Mouse (Mus musculus) hindbrain, embryonic 16.5 days (tissue): ENCODE results near the gene H1foo. TPM values are rescaled to one million over a fixed set of nuclear protein-coding genes. Genes with fewer than 3 reads are reported as not detected.

ENCODE experiments used
- ATAC-seq: fragments of 200-750 bp; cut with Nextera tagmentation; 2 replicates; pipeline ENCODE4 v1.8.0; 2017; ENCODE audit warnings: moderate TSS enrichment, moderate library complexity
- H3K27ac ChIP-seq: fragments of 300-500 bp; sonication (generic); 2 replicates; pipeline ENCODE4 v1.5.1; 2014; ENCODE audit warnings: low read depth, mild to moderate bottlenecking, control low read depth, low read length, moderate library complexity
- H3K27me3 ChIP-seq: fragments of 300-500 bp; sonication (generic); replicated peaks from 2 replicates; pipeline ENCODE4 v1.6.1; 2014; ENCODE audit warnings: low read length; ENCODE audit not compliant: control insufficient read depth, insufficient read depth
- H3K36me3 ChIP-seq: fragments of 300-500 bp; sonication (generic); 2 replicates; pipeline ENCODE4 v1.6.1; 2014; ENCODE audit warnings: mild to moderate bottlenecking, low read length, moderate library complexity, mixed read lengths; ENCODE audit not compliant: control insufficient read depth, insufficient read depth
- H3K4me1 ChIP-seq: fragments of 300-500 bp; sonication (generic); 2 replicates; pipeline ENCODE4 v1.6.1; 2014; ENCODE audit warnings: low read depth, low read length; ENCODE audit not compliant: control insufficient read depth, insufficient read depth
- H3K4me2 ChIP-seq: fragments of 300-500 bp; sonication (generic); 2 replicates; pipeline ENCODE4 v1.6.1; 2014; ENCODE audit warnings: mild to moderate bottlenecking, low read length, control low read depth, moderate library complexity
- H3K4me3 ChIP-seq: fragments of 300-500 bp; sonication (generic); 2 replicates; pipeline ENCODE4 v1.5.1; 2014; ENCODE audit warnings: mild to moderate bottlenecking, low read length, control low read depth, moderate library complexity
- H3K9ac ChIP-seq: fragments of 300-500 bp; sonication (generic); 2 replicates; pipeline ENCODE4 v1.6.1; 2014; ENCODE audit warnings: low read depth, mild to moderate bottlenecking, control low read depth, low read length, moderate library complexity
- H3K9me3 ChIP-seq: fragments of 300-500 bp; sonication (generic); 2 replicates; pipeline ENCODE4 v1.6.1; 2014; ENCODE audit warnings: mild to moderate bottlenecking, low read length, moderate library complexity; ENCODE audit not compliant: control insufficient read depth
- WGBS: fragments of 180-500 bp; shearing (Covaris S2); extraction: QIAGEN DNeasy Blood & Tissue Kit; methylation state at CpG from one replicate; pipeline ENCODE4 v1.1.7; 2014; 5-methylcytosine and 5-hydroxymethylcytosine counted together
- polyA plus RNA-seq: library from polyadenylated mRNA; unstranded; fragments of >200 nt; fragmentation: Nextera tagmentation; extraction: Ambion mirVana; gene quantifications from 2 replicates; pipeline ENCODE4 v1.2.1, GENCODE M21; 2015

H1foo gene
- polyA plus RNA-seq, 1 experiment from 2014 or later: not detected

- no peak for ATAC-seq
- Histone ChIP-seq H3K9ac (no peak overlapping the region), H3K36me3 (no peaks in the 10 kb centered on the region), H3K9me3 (no peaks in the 10 kb centered on the region), H3K4me2 (no peak overlapping the region), H3K4me3 (no peak overlapping the region), H3K27ac (no peak overlapping the region), H3K27me3 (peaks cover 11% of the 10 kb centered on the region), H3K4me1 (peaks cover 6% of the 10 kb centered on the region)
- WGBS: 74% methylated on average over 7 of the region's 7 CpGs
These were observed 54.0 kb downstream of the H1foo start for GRCm38 (mm10) chr6:115998758-115999157.

GRCm38 (mm10) chr6:115999227-115999626 lies 54.5 kb downstream of the H1foo start:
- H3K27ac ChIP-seq: no peak overlapping the region

More at GRCm38 (mm10) chr6:115999227-115999626, 54.5 kb downstream of the H1foo start:
- 89% methylated on average over 2 of the region's 2 CpGs for WGBS
- Histone ChIP-seq H3K4me2 (no peak overlapping the region), H3K27me3 (peaks cover 6% of the 10 kb centered on the region; the same call in 1 of the 2 replicates), H3K4me1 (peaks cover 2% of the 10 kb centered on the region), H3K36me3 (no peaks in the 10 kb centered on the region), H3K9me3 (no peaks in the 10 kb centered on the region), H3K9ac (no peak overlapping the region), H3K4me3 (no peak overlapping the region)
- ATAC-seq: no peak

Other genes starting within 250 kb of the H1foo start
- 1.9 TPM in 2 replicates for gene Tmem40, start 182.5 kb upstream of the H1foo start, polyA plus RNA-seq
- gene Cand2, start 170.4 kb upstream of the H1foo start, polyA plus RNA-seq: 10.0 and 13.9 TPM in 2 replicates
- 854 and 884 TPM in 2 replicates for gene Rpl32, start 136.2 kb upstream of the H1foo start, polyA plus RNA-seq
- gene Efcab12, start 106.5 kb upstream of the H1foo start, polyA plus RNA-seq: 2.2 and 3.1 TPM in 2 replicates
- 11.1 and 11.4 TPM in 2 replicates for gene Mbd4, start 91.6 kb upstream of the H1foo start, polyA plus RNA-seq
- 31.4 and 33.0 TPM in 2 replicates for gene Ift122, start 91.5 kb upstream of the H1foo start, polyA plus RNA-seq
- gene Rho, start 13.2 kb upstream of the H1foo start, polyA plus RNA-seq: 0.35 and 0.50 TPM in 2 replicates
- 8.5 and 10.5 TPM in 2 replicates for gene Plxnd1, start 50.1 kb downstream of the H1foo start, polyA plus RNA-seq
- gene Tmcc1, start 248.5 kb downstream of the H1foo start, polyA plus RNA-seq: 23.4 TPM in 2 replicates